Mouse (Mus musculus) liver, adult 2 months (tissue): ENCODE results near the gene Zscan26.

ENCODE experiments used
- CTCF ChIP-seq: fragments of 200-500 bp; IDR thresholded peaks from 2 replicates; pipeline ENCODE4 v1.5.1; 2011; ENCODE audit warnings: low read depth, low read length, control low read depth
- POLR2A ChIP-seq: fragments of 200-500 bp; IDR thresholded peaks from 2 replicates; pipeline ENCODE4 v1.6.1; 2011; ENCODE audit warnings: low read length, control low read depth; ENCODE audit not compliant: insufficient read depth; ENCODE audit errors: extremely low read depth

- TF ChIP-seq CTCF (no peak), POLR2A (no peak)
These were observed 12.3 kb downstream of the Zscan26 start for GRCm38 (mm10) chr13:21441207-21441572.
